Mouse (Mus musculus): ENCODE measurements at regions not wholly inside any gene's neighbourhood (a gene's known extent, or its start where the extent isn't known, plus 50 kb on each side); places are given as distances from the start of the nearest gene placed in this dataset.

DNA sequence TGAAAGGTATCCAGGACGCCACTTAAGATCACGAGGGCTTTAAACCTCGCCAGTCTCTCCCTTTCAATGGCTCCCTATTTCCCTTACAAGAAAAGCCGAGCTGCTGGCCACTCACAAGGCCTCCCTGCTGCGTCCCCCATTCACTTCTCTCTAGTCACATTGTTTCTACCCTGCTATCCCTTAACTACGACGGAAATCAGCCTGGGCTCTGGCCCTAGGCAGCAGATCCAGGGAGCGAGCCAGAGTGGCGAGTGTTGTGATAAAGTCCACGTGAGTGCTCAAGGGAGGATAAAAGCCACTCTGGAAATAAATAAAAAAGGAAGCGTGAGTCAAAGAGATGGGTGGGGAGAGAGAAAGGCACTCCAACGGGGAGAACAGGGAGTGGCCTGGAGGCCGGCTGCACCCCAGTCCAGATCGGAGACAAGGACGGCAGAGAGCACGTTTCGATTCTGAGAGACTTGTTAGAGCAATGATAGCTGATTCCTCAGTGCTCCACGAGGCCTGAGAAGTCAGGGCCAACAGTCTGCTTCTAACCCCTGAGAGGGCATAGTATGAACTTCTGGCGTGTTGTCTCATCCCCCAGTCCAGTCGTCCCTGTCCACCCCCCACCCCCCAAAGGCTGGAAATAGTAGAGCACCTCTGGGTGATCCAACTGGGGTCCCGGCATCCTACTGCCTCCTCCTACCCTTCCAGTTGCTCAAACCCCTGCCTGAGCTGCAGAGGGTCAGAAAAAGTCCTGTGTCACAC is 84.8 kb upstream of the Calm2 start:
- peak; percentile 43 for DNase-seq
- Histone ChIP-seq H3K27ac (ENCODE audit: insufficient read depth, low read depth, low read length) (peak overlapping the region; percentile 69), H3K36me3 (ENCODE audit: control insufficient read depth, insufficient read depth, low read length) (no peaks in the 10 kb centered on the region), H3K27me3 (replicated peaks; ENCODE audit: control insufficient read depth, insufficient read depth, low read length) (no peaks in the 10 kb centered on the region), H3K4me1 (ENCODE audit: control insufficient read depth, insufficient read depth, low read length) (peaks cover 4% of the 10 kb centered on the region; the same call in 1 of the 2 replicates), H3K4me3 (ENCODE audit: insufficient read depth, low read depth, low read length) (peak overlapping the region; percentile 21)
- TF ChIP-seq CTCF (conservative IDR thresholded peaks at IDR 0.05; ENCODE audit: insufficient read depth, insufficient read length, low read depth, low read length) (no peak), POLR2A (IDR thresholded peaks at IDR 0.05; ENCODE audit: low read depth, low read length) (no peak)
- 14% methylated on average over 21 of the region's 21 CpGs for WGBS

DNA sequence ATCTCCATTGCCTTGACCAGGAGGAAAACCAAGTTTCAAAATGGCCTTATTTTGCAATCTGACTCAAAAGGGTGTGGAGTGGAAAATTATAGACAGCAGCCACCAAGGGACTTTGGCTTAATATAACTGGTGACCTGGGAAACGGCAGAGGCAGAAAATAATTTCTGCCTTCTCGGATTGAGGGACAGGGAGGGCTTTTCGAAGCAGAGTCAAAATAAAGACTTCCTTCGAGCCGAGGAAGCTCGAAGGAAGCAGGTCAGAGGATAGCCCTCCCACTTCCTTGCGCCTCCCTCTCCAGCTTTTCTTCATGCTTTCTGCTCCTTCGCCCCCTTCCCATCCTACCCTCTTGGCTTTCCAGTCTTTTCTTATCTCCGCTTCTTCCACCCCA is 85.4 kb upstream of the Calm2 start:
- 22% methylated on average over 9 of the region's 9 CpGs for WGBS
- DNase-seq: no peak
- H3K27me3 ChIP-seq (replicated peaks; ENCODE audit: control insufficient read depth, insufficient read depth, low read length): no peaks in the 10 kb centered on the region
- peaks cover 4% of the 10 kb centered on the region; the same call in 1 of the 2 replicates for H3K4me1 ChIP-seq (ENCODE audit: control insufficient read depth, insufficient read depth, low read length)
- H3K27ac ChIP-seq (ENCODE audit: insufficient read depth, low read depth, low read length): no peak overlapping the region; the same call in 1 of the 2 replicates
- no peaks in the 10 kb centered on the region for H3K36me3 ChIP-seq (ENCODE audit: control insufficient read depth, insufficient read depth, low read length)
- TF ChIP-seq CTCF (conservative IDR thresholded peaks at IDR 0.05; ENCODE audit: insufficient read depth, insufficient read length, low read depth, low read length): no peak
- no peak for TF ChIP-seq POLR2A (IDR thresholded peaks at IDR 0.05; ENCODE audit: low read depth, low read length)
- no peak overlapping the region for H3K4me3 ChIP-seq (ENCODE audit: insufficient read depth, low read depth, low read length)

DNA sequence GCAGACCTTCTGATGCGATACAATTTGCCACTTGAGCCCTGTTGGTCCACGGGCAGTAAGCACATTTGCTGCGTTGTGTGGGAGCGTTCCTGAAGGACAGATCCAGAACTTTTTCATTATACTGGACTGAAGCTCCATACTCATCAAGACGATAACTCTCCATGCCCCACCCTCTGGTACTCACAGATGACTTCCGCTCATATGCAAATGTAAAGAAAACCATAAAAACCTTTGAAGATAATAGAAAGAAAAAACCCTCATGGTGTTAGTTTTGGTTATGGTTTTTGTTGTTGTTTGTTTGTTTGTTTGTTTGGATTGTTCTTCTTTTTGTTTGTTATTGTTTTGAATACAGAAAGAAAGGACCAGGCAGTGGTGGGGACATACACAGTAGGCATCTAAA is 86.0 kb upstream of the Calm2 start:
- WGBS: 50% methylated on average over 6 of the region's 6 CpGs
- H3K4me1 ChIP-seq (ENCODE audit: control insufficient read depth, insufficient read depth, low read length): peaks cover 4% of the 10 kb centered on the region; the same call in 1 of the 2 replicates
- TF ChIP-seq CTCF (conservative IDR thresholded peaks at IDR 0.05; ENCODE audit: insufficient read depth, insufficient read length, low read depth, low read length): no peak
- TF ChIP-seq POLR2A (IDR thresholded peaks at IDR 0.05; ENCODE audit: low read depth, low read length): no peak
- no peak for DNase-seq
- no peaks in the 10 kb centered on the region for H3K36me3 ChIP-seq (ENCODE audit: control insufficient read depth, insufficient read depth, low read length)
- H3K4me3 ChIP-seq (ENCODE audit: insufficient read depth, low read depth, low read length): no peak overlapping the region
- H3K27me3 ChIP-seq (replicated peaks; ENCODE audit: control insufficient read depth, insufficient read depth, low read length): no peaks in the 10 kb centered on the region
- H3K27ac ChIP-seq (ENCODE audit: insufficient read depth, low read depth, low read length): no peak overlapping the region

DNA sequence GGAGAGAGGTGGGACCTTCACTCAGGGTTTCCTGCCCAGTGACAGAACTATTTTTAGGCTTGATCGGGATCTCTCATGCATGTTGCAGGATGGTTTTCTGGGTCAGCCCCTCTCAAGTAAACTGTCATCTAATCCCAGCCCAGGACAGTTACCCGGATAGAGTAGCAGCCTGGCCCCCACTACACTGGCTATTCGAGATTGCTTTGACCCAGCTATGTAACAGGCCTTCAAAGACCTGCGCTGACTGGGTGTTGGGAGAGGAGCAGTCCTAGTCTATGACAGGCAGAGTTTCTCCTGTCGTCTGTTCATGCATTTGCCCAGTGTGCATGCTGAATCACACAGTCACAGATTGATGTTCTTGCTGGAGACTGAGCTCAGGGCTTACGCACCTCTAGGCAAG is 86.2 kb upstream of the Epcam start:
- 60% methylated on average over 6 of the region's 6 CpGs for WGBS
- H3K4me3 ChIP-seq (ENCODE audit: insufficient read depth, low read depth, low read length): no peak overlapping the region
- H3K4me1 ChIP-seq (ENCODE audit: control insufficient read depth, insufficient read depth, low read length): no peaks in the 10 kb centered on the region
- no peaks in the 10 kb centered on the region for H3K27me3 ChIP-seq (replicated peaks; ENCODE audit: control insufficient read depth, insufficient read depth, low read length)
- no peak for DNase-seq
- TF ChIP-seq CTCF (conservative IDR thresholded peaks at IDR 0.05; ENCODE audit: insufficient read depth, insufficient read length, low read depth, low read length) (no peak), POLR2A (IDR thresholded peaks at IDR 0.05; ENCODE audit: low read depth, low read length) (no peak)
- H3K27ac ChIP-seq (ENCODE audit: insufficient read depth, low read depth, low read length): no peak overlapping the region
- no peaks in the 10 kb centered on the region for H3K36me3 ChIP-seq (ENCODE audit: control insufficient read depth, insufficient read depth, low read length)

DNA sequence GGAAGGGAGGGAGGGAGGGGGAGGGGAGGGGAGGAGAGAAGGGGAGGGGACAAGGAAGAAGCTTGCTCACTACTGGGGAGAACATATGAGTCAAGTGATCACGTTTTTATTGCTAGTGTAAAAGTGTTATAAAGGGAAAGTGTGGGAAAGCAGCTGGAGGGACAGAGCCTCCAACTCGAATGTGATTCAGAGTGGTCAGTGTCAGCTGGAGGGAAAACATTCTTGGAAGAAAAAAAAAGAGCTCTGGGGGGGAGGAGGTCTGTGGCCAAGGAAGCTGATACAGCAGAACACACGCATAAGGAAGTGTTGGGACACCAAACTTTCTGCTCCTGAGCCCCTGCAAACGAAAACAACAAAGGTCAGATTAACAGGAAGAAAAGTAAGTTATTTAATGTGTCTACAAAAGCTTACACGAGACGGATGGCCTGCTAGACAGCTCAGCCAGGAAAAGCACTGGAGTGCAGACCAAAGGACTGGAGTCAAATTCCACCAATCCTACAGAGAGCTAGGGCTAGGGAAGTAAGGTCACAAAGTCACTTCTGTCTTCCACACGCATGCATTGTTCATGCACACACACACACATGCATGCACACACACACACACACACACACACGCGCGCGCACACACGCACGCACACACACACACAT is 85.1 kb upstream of the Epcam start:
- Histone ChIP-seq H3K27me3 (replicated peaks; ENCODE audit: control insufficient read depth, insufficient read depth, low read length) (no peaks in the 10 kb centered on the region), H3K4me1 (ENCODE audit: control insufficient read depth, insufficient read depth, low read length) (no peaks in the 10 kb centered on the region), H3K4me3 (ENCODE audit: insufficient read depth, low read depth, low read length) (no peak overlapping the region), H3K27ac (ENCODE audit: insufficient read depth, low read depth, low read length) (no peak overlapping the region), H3K36me3 (ENCODE audit: control insufficient read depth, insufficient read depth, low read length) (no peaks in the 10 kb centered on the region)
- DNase-seq: no peak
- no peak for TF ChIP-seq POLR2A (IDR thresholded peaks at IDR 0.05; ENCODE audit: low read depth, low read length)
- no peak for TF ChIP-seq CTCF (conservative IDR thresholded peaks at IDR 0.05; ENCODE audit: insufficient read depth, insufficient read length, low read depth, low read length)
- 47% methylated on average over 13 of the region's 13 CpGs for WGBS

DNA sequence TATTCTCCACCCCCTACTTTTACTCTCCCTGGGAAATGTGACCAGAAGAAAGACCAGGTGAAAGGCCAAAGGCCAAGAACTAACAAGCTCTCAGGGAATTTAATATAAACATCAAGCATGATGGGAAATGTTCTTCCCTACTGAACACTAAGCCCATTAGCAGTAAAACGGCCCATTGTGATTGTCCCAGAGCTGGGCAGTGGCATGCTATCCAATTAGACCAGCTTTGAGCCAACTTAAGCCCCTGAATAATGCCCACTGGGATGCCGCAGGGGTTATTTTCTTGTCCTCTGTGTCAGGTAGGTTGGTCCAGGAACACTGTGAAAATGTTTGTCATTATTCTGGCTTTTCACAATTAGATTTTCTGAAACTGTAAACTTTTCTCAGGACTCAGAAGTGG is 81.2 kb upstream of the Epcam start:
- TF ChIP-seq CTCF (conservative IDR thresholded peaks at IDR 0.05; ENCODE audit: insufficient read depth, insufficient read length, low read depth, low read length) (no peak), POLR2A (IDR thresholded peaks at IDR 0.05; ENCODE audit: low read depth, low read length) (no peak)
- Histone ChIP-seq H3K27me3 (replicated peaks; ENCODE audit: control insufficient read depth, insufficient read depth, low read length) (no peaks in the 10 kb centered on the region), H3K4me3 (ENCODE audit: insufficient read depth, low read depth, low read length) (no peak overlapping the region), H3K36me3 (ENCODE audit: control insufficient read depth, insufficient read depth, low read length) (no peaks in the 10 kb centered on the region), H3K27ac (ENCODE audit: insufficient read depth, low read depth, low read length) (no peak overlapping the region), H3K4me1 (ENCODE audit: control insufficient read depth, insufficient read depth, low read length) (no peaks in the 10 kb centered on the region)
- no peak for DNase-seq
- 67% methylated on average over 2 of the region's 2 CpGs for WGBS

DNA sequence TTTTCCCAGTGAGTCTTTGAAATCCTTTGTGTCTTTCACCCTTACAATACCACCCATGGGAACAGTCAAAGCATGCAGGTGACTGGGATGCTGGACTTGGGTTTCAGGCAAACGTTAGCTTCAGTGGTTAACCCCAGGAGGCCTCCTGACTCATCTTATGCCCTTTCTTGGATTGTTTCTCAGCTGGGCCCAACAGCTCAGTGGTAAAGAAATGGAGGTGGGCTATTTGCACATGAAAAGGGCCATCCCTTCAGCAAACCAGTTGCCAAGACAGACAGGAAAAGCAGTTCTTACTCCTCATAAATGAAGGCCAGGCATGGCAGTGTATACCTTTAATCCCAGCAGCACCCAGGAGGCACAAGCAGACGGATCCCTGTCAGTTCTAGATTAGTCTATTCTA is 77.4 kb upstream of the Epcam start:
- H3K4me1 ChIP-seq (ENCODE audit: control insufficient read depth, insufficient read depth, low read length): no peaks in the 10 kb centered on the region
- TF ChIP-seq POLR2A (IDR thresholded peaks at IDR 0.05; ENCODE audit: low read depth, low read length): no peak
- TF ChIP-seq CTCF (conservative IDR thresholded peaks at IDR 0.05; ENCODE audit: insufficient read depth, insufficient read length, low read depth, low read length): no peak
- 74% methylated on average over 2 of the region's 2 CpGs for WGBS
- H3K36me3 ChIP-seq (ENCODE audit: control insufficient read depth, insufficient read depth, low read length): no peaks in the 10 kb centered on the region
- H3K4me3 ChIP-seq (ENCODE audit: insufficient read depth, low read depth, low read length): no peak overlapping the region
- DNase-seq: no peak
- H3K27ac ChIP-seq (ENCODE audit: insufficient read depth, low read depth, low read length): no peak overlapping the region
- no peaks in the 10 kb centered on the region for H3K27me3 ChIP-seq (replicated peaks; ENCODE audit: control insufficient read depth, insufficient read depth, low read length)
